Mouse (Mus musculus) heart, postnatal 0 days (tissue): ENCODE measurements around the gene Golt1a. TPM values are rescaled to one million over a fixed set of nuclear protein-coding genes. Genes with fewer than 3 reads are reported as not detected.

Source experiments
- ATAC-seq: fragments of 200-750 bp; cut with Nextera tagmentation; 2 replicates; pipeline ENCODE4 v1.8.0; 2017; ENCODE audit warnings: low read depth, moderate number of reproducible peaks, moderate library complexity; ENCODE audit not compliant: insufficient read depth
- DNase-seq: peaks from one replicate; pipeline ENCODE4 v3.0.0-alpha.2; 2016; ENCODE audit warnings: low spot score
- H3K27ac ChIP-seq: fragments of 300-500 bp; sonication (generic); 2 replicates; pipeline ENCODE4 v1.5.1; 2014; ENCODE audit warnings: low read depth, mild to moderate bottlenecking
- H3K27me3 ChIP-seq: fragments of 300-500 bp; sonication (generic); 2 replicates; pipeline ENCODE4 v1.6.1; 2014; ENCODE audit warnings: low read length, mixed read lengths; ENCODE audit not compliant: control insufficient read depth, insufficient read depth
- H3K36me3 ChIP-seq: fragments of 300-500 bp; sonication (generic); replicated peaks from 2 replicates; pipeline ENCODE4 v1.6.1; 2014; ENCODE audit warnings: low read length, mixed read lengths; ENCODE audit not compliant: control insufficient read depth, insufficient read depth
- H3K4me1 ChIP-seq: fragments of 300-500 bp; sonication (generic); 2 replicates; pipeline ENCODE4 v1.6.1; 2014; ENCODE audit warnings: antibody characterized with exemption; ENCODE audit not compliant: control insufficient read depth, insufficient read depth
- H3K4me2 ChIP-seq: fragments of 300-500 bp; sonication (generic); 2 replicates; pipeline ENCODE4 v1.6.1; 2014; ENCODE audit warnings: low read depth, mild to moderate bottlenecking, low read length, moderate library complexity
- H3K4me3 ChIP-seq: fragments of 300-500 bp; sonication (generic); 2 replicates; pipeline ENCODE4 v1.5.1; 2014; ENCODE audit warnings: low read depth, low read length
- H3K9ac ChIP-seq: fragments of 300-500 bp; sonication (generic); replicated peaks from 2 replicates; pipeline ENCODE4 v1.6.1; 2014; ENCODE audit warnings: low read depth, low read length, mixed read lengths
- H3K9me3 ChIP-seq: fragments of 300-500 bp; sonication (generic); replicated peaks from 2 replicates; pipeline ENCODE4 v1.6.1; 2016; ENCODE audit warnings: low read length; ENCODE audit not compliant: control insufficient read depth
- CTCF ChIP-seq: IDR thresholded peaks from 2 replicates; pipeline ENCODE4 v1.5.1; 2016; ENCODE audit warnings: antibody characterized with exemption, control low read depth, low read depth
- EP300 ChIP-seq: IDR thresholded peaks from 2 replicates; pipeline ENCODE4 v1.6.1; 2016; ENCODE audit warnings: antibody characterized with exemption, low read depth
- WGBS: fragments of 180-500 bp; shearing (Covaris S2); extraction: QIAGEN DNeasy Blood & Tissue Kit; methylation state at CpG from one replicate; pipeline ENCODE4 v1.1.7; 2014; 5-methylcytosine and 5-hydroxymethylcytosine counted together
- polyA plus RNA-seq: library from polyadenylated mRNA; unstranded; fragments of >200 nt; fragmentation: Nextera tagmentation; extraction: Ambion mirVana; gene quantifications from 2 replicates; pipeline ENCODE4 v1.2.1, GENCODE M21; 2015
- total RNA-seq: library from RNA; depleted of rRNA; stranded (reverse); fragments of >200 nt; gene quantifications from 2 replicates; pipeline ENCODE4 v1.2.3, GENCODE M21; 2014; ENCODE audit warnings: low replicate concordance

Gene Golt1a
- total and polyA plus RNA-seq, 2 experiments from 2014 or later, result not detected

DNA sequence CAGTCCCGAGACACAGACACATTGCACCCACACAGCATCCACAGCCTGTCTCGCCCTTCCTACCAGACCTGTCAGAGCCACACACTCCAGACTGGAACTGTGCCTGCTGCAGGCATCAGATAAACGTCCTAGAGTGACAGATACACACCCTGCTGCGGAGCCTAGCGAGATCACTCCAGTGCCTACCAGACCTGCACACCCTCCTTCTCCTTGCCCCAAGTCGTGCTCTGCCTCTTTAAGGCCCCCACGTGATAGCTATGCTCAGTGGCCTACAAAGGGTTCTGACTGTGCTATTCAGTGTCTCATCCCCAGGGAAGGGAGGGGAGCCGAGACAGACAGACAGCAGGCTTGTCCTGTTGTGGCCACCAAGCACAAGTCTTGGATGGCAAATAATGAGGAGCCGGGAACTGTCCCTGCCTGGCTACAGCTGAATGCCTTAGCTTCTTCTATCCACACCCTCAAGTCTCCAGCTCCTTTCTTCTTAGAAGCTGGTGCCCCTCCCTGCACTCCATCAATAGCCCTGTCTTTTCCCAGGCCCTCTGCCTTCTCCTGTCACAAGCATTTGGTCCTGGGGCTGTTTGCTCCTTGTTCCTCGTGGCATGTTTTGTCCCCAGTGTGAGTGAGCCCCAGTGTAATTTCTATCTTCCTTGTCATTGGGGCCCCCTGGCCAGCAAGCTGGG lies 41.6 kb upstream of the Golt1a start:
- no peak for TF ChIP-seq CTCF
- no peak for TF ChIP-seq EP300
- H3K4me2 ChIP-seq, result no peak overlapping the region
- DNase-seq, result no peak
- 29% methylated on average over 10 of the region's 10 CpGs for WGBS
- no peak overlapping the region for H3K4me3 ChIP-seq
- ATAC-seq, result 0 out of 2 replicates have a peak, but pooled peaks have one; percentile 44
- H3K36me3 ChIP-seq, result peaks cover 55% of the 10 kb centered on the region
- H3K27me3 ChIP-seq, result no peaks in the 10 kb centered on the region
- no peaks in the 10 kb centered on the region for H3K9me3 ChIP-seq
- H3K9ac ChIP-seq, result no peak overlapping the region
- no peak overlapping the region for H3K27ac ChIP-seq
- no peaks in the 10 kb centered on the region for H3K4me1 ChIP-seq

DNA sequence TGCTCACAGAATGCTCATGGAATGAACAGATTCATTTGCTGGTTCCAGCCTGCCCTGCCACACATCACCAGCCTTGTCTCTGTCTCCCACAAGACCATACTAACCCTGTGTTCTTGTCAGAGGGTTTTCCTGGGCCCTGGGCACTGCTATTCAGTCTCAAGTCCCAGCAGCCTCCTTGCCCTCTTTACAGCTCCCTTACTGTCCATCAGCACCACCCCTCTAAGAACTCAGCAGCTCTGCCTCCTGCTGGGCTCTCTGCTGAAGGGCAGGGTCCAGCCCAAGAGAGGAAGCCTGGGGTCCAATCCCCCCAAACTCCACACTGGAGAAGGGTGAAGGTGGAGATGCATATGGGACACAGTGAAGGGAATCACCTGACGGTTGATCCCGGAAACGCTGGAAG lies 41.1 kb upstream of the Golt1a start:
- no peak overlapping the region for H3K27ac ChIP-seq
- peaks cover 55% of the 10 kb centered on the region for H3K36me3 ChIP-seq
- TF ChIP-seq EP300, result no peak
- peak; percentile 63 for TF ChIP-seq CTCF
- H3K4me2 ChIP-seq, result no peak overlapping the region
- no peak overlapping the region for H3K9ac ChIP-seq
- no peaks in the 10 kb centered on the region for H3K9me3 ChIP-seq
- 79% methylated on average over 3 of the region's 3 CpGs for WGBS
- H3K4me1 ChIP-seq, result no peaks in the 10 kb centered on the region
- no peak; the same call in 1 of the 2 replicates for ATAC-seq
- DNase-seq, result no peak
- no peak overlapping the region for H3K4me3 ChIP-seq
- H3K27me3 ChIP-seq, result no peaks in the 10 kb centered on the region

DNA sequence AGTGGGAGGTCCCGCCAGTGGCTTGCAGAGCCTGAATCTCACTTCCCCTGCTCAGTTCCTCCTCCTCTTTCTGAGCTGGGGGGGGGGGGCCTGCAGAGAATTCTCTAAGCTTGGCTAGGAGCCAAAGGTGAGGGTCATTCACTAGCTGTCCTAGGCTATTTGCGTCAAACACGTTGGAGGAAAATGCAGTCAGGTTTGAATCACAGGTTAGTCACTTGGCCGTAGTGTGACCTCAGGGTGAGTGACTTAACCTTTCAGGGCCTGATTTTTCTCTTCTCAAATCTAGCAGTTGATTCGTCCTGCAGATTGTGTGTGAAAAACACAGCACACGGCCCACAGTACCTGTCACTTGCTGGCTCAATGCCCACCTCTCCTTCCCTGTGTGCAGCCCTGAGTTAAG lies 39.3 kb upstream of the Golt1a start:
- Histone ChIP-seq H3K9me3 (no peaks in the 10 kb centered on the region), H3K4me1 (no peaks in the 10 kb centered on the region), H3K27me3 (no peaks in the 10 kb centered on the region), H3K4me3 (no peak overlapping the region), H3K27ac (no peak overlapping the region), H3K36me3 (peaks cover 66% of the 10 kb centered on the region), H3K4me2 (no peak overlapping the region), H3K9ac (no peak overlapping the region)
- TF ChIP-seq CTCF (no peak), EP300 (no peak)
- 22% methylated on average over 6 of the region's 6 CpGs for WGBS
- no peak for ATAC-seq
- no peak for DNase-seq

DNA sequence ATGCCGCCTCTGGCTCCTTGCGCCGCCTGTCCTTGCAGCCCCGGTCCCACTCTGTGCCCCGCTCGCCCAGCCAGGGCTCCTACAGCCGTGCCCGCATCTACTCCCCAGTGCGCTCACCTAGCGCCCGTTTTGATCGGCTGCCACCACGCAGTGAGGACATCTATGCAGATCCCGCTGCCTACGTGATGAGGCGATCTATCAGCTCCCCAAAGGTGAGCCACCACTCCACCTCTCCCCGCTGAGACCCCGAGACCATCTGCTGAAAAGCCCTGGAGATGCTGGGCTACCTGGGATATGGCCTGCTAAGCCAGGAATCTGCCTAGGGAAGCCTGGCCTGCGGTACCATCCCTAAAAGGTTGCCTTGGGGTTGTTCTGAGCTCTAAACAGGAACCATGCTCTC lies 35.4 kb upstream of the Golt1a start:
- H3K4me2 ChIP-seq, result no peak overlapping the region
- no peak for DNase-seq
- no peak overlapping the region for H3K9ac ChIP-seq
- H3K9me3 ChIP-seq, result no peaks in the 10 kb centered on the region
- no peaks in the 10 kb centered on the region for H3K4me1 ChIP-seq
- TF ChIP-seq CTCF, result no peak
- no peak for TF ChIP-seq EP300
- peaks cover 57% of the 10 kb centered on the region for H3K36me3 ChIP-seq
- no peak overlapping the region for H3K4me3 ChIP-seq
- H3K27ac ChIP-seq, result no peak overlapping the region
- WGBS, result 90% methylated on average over 19 of the region's 19 CpGs
- no peaks in the 10 kb centered on the region for H3K27me3 ChIP-seq
- ATAC-seq, result no peak

DNA sequence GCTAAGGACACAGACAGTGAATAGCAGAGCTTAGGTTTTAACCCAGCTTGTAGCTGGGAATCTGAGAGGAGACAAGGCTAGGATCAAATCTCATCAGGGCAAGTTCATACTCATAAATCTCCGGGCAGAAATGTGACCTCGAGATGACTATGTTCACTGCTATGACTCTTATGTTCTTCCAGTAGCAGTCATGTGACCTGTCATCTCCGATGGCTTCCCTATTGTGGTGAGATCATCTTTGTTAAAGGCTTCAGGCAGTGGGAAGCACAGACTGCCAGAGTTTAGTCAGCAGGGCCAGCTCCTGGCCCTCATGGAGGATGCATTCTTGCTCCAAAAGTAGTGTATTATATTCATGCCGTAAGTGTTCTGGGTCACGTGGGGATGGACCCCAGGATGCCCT lies 32.6 kb upstream of the Golt1a start:
- H3K27ac ChIP-seq, result no peak overlapping the region
- WGBS, result 30% methylated on average over 5 of the region's 5 CpGs
- TF ChIP-seq EP300, result no peak
- no peak for TF ChIP-seq CTCF
- ATAC-seq (peak; percentile 76), DNase-seq (peak; percentile 44)
- H3K9ac ChIP-seq, result no peak overlapping the region
- no peaks in the 10 kb centered on the region for H3K27me3 ChIP-seq
- no peaks in the 10 kb centered on the region for H3K9me3 ChIP-seq
- H3K36me3 ChIP-seq, result peaks cover 37% of the 10 kb centered on the region
- no peaks in the 10 kb centered on the region for H3K4me1 ChIP-seq
- H3K4me3 ChIP-seq, result no peak overlapping the region
- no peak overlapping the region for H3K4me2 ChIP-seq

DNA sequence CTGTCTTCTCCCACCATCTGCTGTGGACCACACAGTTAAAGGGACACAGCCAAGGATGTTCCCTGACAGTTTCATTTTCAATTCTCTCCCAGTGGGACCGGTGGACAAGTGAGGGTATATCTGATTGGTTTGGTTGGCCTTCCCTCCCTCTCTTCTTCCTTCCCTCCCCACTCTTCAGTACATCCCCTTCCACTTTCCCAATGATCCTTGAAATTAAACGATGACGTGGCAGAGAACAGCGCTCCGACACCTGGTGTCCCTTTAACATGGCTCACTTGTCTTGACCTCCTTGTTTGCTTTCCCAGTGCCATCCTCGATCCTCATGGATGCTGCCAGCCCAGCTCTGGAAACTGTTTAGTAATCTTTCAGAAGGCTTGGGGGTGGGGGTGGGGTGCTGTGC lies 31.1 kb upstream of the Golt1a start:
- H3K4me1 ChIP-seq, result 0 out of 2 replicates have a peak, but pooled peaks cover 9% of the 10 kb centered on the region
- DNase-seq, result no peak
- WGBS, result 77% methylated on average over 6 of the region's 6 CpGs
- H3K36me3 ChIP-seq, result peaks cover 21% of the 10 kb centered on the region
- H3K4me3 ChIP-seq, result no peak overlapping the region
- no peak for TF ChIP-seq CTCF
- TF ChIP-seq EP300, result no peak
- H3K27ac ChIP-seq, result no peak overlapping the region
- ATAC-seq, result no peak
- no peak overlapping the region for H3K9ac ChIP-seq
- no peaks in the 10 kb centered on the region for H3K9me3 ChIP-seq
- no peak overlapping the region for H3K4me2 ChIP-seq
- H3K27me3 ChIP-seq, result no peaks in the 10 kb centered on the region
